Mouse (Mus musculus) CH12.LX (cell line): ENCODE data around the gene Lipc.
A peak's percentile ranks its signal among the peaks of the same experiment; 100 is the strongest.

Experiments used
- BHLHE40 ChIP-seq: IDR thresholded peaks from 2 replicates; pipeline ENCODE4 v1.6.1; 2011; ENCODE audit warnings: mild to moderate bottlenecking, low read depth, low read length, improper control_type of control experiment
- CHD2 ChIP-seq: IDR thresholded peaks from 2 replicates; pipeline ENCODE4 v1.6.1; 2011; ENCODE audit warnings: low read length, improper control_type of control experiment
- CTCF ChIP-seq, 2 experiments: IDR thresholded peaks in 1 of 2; conservative IDR thresholded peaks in 1 of 2; 2 replicates each; pipeline ENCODE4 v1.5.1; 2011 to 2012; ENCODE audit warnings: low read depth in 2 of 2, low read length in 2 of 2, improper control_type of control experiment in 1 of 2, inconsistent platforms in 1 of 2, mild to moderate bottlenecking in 1 of 2, moderate library complexity in 1 of 2
- KAT2A ChIP-seq: IDR thresholded peaks from 2 replicates; pipeline ENCODE4 v1.6.1; 2012; ENCODE audit warnings: low read length, improper control_type of control experiment, inconsistent platforms; ENCODE audit not compliant: insufficient replicate concordance
- MAFK ChIP-seq: IDR thresholded peaks from 2 replicates; pipeline ENCODE4 v1.6.1; 2011; ENCODE audit warnings: low read length, improper control_type of control experiment; ENCODE audit not compliant: insufficient replicate concordance
- MXI1 ChIP-seq: IDR thresholded peaks from 2 replicates; pipeline ENCODE4 v1.6.1; 2011; ENCODE audit warnings: mild to moderate bottlenecking, low read depth, low read length, improper control_type of control experiment
- MYC ChIP-seq: IDR thresholded peaks from 2 replicates; pipeline ENCODE4 v1.6.1; 2011; ENCODE audit warnings: low read depth, mild to moderate bottlenecking, improper control_type of control experiment, low read length
- POLR2A ChIP-seq: IDR thresholded peaks from 2 replicates; pipeline ENCODE4 v1.6.1; 2011; ENCODE audit warnings: low read depth, mild to moderate bottlenecking, improper control_type of control experiment, low read length
- RAD21 ChIP-seq: IDR thresholded peaks from 2 replicates; pipeline ENCODE4 v1.6.1; 2011; ENCODE audit warnings: low read depth, mild to moderate bottlenecking, low read length, improper control_type of control experiment, moderate library complexity
- RCOR1 ChIP-seq: conservative IDR thresholded peaks from 2 replicates; pipeline ENCODE4 v1.6.1; 2012; ENCODE audit warnings: low read depth, mild to moderate bottlenecking, inconsistent platforms, low read length, improper control_type of control experiment
- TCF12 ChIP-seq: IDR thresholded peaks from 2 replicates; pipeline ENCODE4 v1.6.1; 2014; ENCODE audit warnings: low read depth, mild to moderate bottlenecking, inconsistent platforms, low read length, improper control_type of control experiment
- USF1 ChIP-seq: IDR thresholded peaks from 2 replicates; pipeline ENCODE4 v1.6.1; 2014; ENCODE audit warnings: low read depth, mild to moderate bottlenecking, inconsistent platforms, low read length, improper control_type of control experiment
- ZKSCAN1 ChIP-seq: IDR thresholded peaks from 2 replicates; pipeline ENCODE4 v1.6.1; 2012; ENCODE audit warnings: low read depth, inconsistent platforms, low read length, improper control_type of control experiment, borderline replicate concordance
- ZNF384 ChIP-seq: IDR thresholded peaks from 2 replicates; pipeline ENCODE4 v1.6.1; 2012; ENCODE audit warnings: low read depth, low read length, improper control_type of control experiment, inconsistent platforms

GRCm38 (mm10) chr9:70965422-70965821 lies 13.4 kb upstream of the Lipc start:
- TF ChIP-seq CTCF (conservative IDR thresholded peaks at IDR 0.05 in 1 of 2, IDR thresholded peaks at IDR 0.05 in 1 of 2; ENCODE audit: low read depth in 2 of 2, low read length in 2 of 2), result no peak
- TF ChIP-seq RAD21, result no peak
- no peak for TF ChIP-seq MAFK
- no peak for TF ChIP-seq POLR2A
- peak; percentile 74 for TF ChIP-seq BHLHE40
- TF ChIP-seq RCOR1, result no peak
- no peak for TF ChIP-seq ZKSCAN1
- TF ChIP-seq CHD2, result no peak
- no peak for TF ChIP-seq KAT2A
- no peak for TF ChIP-seq ZNF384
- no peak for TF ChIP-seq USF1
- TF ChIP-seq MXI1, result no peak
- TF ChIP-seq TCF12, result no peak
- no peak for TF ChIP-seq MYC
